Mouse (Mus musculus) adrenal gland (tissue): Measurements from ENCODE around the gene Sacs.
"Not testable (repeated sequence)": the region's sequence is repeated elsewhere in the genome, so short reads cannot be mapped to it uniquely, and the experiment has no call there.

Experiments
- intact Hi-C: fragments of 180-260 bp; cut with DNase I; formaldehyde crosslinking; loops from one replicate; pipeline ENCODE4 v1.15.1; 2025
- long read RNA-seq, 2 experiments: library from polyadenylated mRNA; unstranded; transcript quantifications; one replicate each; pipeline ENCODE4 v2.0.0; 2020; ENCODE audit warnings: borderline replicate concordance in 1 of 2; ENCODE audit not compliant: insufficient replicate concordance in 1 of 2

Sacs gene
- long read RNA-seq, experiment 1, partial matches to known transcripts, result 0 of 2 reads
- long read RNA-seq, experiment 1, other reads (novel, unspliced or antisense), result 2 of 2 reads
- long read RNA-seq, experiment 2, partial matches to known transcripts, result 1 of 2 reads
- long read RNA-seq, experiment 2, other reads (novel, unspliced or antisense), result 1 of 2 reads

GRCm38 (mm10) chr14:61137994-61138726 is at the start of gene Sacs:
Gene Sacs (plus strand): TSS chr14:61138457.
- intact Hi-C loops, result no loop called here

DNA sequence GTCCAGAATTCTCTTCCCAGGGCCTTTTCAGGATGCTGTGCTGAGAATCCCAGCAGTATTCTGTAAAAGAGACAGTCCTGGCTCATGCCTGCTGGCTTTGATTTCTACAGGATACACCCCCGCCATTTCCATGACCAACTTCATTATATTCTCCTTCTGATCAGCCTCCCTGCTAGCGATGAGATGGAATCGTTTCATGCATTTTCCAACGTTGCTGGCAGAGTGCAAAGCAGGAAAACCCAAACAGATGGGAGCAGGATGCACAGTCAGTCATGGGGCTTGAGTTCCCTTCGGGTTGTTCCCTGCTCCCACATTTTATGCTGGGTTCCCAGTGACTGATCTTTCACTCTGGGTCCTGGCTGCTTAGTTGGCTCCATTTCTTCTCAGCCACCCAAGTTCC is 47.3 kb upstream of the Sacs start:
- intact Hi-C loops, result no loop called here

GRCm38 (mm10) chr14:61092073-61092472 is 46.2 kb upstream of the Sacs start:
- intact Hi-C loops, result no loop called here

DNA sequence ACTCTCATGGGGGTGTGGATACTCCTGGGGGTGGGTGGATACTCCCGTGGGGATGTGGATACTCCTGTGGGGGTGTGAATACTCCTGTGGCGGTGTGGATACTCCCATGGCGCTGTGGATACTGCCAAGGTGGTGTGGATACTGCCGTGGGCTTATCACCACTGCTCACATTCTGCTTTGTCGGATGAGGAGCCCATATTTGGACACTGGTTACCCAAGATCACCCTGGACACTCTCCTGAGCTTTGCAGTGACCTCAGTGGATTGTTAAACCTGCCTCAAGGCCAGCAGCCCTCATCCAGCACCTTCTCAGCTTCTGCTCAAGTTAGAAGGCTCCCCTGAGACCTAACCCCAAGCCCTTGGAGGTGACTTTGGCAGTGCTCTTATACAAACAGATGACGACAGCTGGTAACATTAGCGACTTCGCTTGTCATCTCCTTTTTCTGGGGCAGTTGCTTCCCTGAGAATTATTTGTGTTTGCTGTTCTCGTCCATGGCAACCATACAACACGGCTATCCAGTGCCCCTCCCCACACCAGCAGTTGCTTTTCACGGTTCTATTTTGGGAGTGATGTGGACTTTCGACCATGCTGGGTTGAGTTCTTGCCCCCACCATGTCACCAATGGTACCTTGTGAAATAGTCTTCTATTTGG is 40.2 kb upstream of the Sacs start:
- intact Hi-C loops, result no loop called here

DNA sequence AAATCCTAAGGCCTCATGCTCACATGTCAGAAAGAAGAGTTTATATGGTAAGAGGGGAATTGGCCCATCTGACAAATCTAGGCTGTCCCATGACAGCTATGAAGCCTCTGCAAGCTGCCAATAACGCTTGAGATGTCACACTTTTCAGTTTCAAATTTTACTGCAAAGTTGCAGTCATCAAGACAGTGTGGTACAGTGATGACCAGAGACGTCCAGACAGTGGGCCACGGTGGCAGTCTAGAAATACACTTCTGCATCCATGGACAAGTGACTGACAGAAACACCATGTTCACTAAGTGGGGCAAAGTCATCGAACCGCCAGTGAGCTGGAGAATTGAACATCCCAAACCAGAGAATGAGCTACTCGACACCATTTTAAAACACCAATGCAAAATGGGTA is 37.5 kb upstream of the Sacs start:
- intact Hi-C loops, result no loop called here

DNA sequence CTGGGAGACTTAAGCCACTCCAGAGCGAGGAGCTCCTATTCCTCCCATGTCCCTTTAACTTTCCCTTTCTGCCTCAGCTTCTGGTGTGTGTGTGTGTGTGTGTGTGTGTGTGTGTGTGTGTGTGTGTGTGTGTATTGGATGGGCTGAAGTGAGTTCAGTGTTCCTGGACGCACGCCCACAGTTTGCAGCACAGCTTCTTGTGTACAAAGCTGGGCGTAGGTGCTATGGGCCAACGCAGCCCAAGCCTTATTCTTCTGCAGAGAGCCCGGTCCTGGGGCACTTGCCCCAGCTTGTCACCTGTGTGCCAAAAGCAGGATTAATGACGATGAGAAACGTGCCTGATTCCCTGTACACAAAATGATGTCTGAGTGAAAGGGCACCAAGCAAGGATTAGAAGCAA is 31.9 kb upstream of the Sacs start:
- intact Hi-C loops, result no loop called here

- intact Hi-C loops, result no loop called here
Observed at GRCm38 (mm10) chr14:61108625-61109024, 29.6 kb upstream of the Sacs start.

GRCm38 (mm10) chr14:61112404-61112803 is 25.9 kb upstream of the Sacs start:
- intact Hi-C loops, result loop anchor here (2.0 kb wide), 1 partner anchor 314 kb away; no protein-coding TSS in a partner anchor

- intact Hi-C loops, result no loop called here
Observed at GRCm38 (mm10) chr14:61124755-61125154, 13.5 kb upstream of the Sacs start.

GRCm38 (mm10) chr14:61125201-61125600 is 13.1 kb upstream of the Sacs start:
- intact Hi-C loops, result no loop called here

DNA sequence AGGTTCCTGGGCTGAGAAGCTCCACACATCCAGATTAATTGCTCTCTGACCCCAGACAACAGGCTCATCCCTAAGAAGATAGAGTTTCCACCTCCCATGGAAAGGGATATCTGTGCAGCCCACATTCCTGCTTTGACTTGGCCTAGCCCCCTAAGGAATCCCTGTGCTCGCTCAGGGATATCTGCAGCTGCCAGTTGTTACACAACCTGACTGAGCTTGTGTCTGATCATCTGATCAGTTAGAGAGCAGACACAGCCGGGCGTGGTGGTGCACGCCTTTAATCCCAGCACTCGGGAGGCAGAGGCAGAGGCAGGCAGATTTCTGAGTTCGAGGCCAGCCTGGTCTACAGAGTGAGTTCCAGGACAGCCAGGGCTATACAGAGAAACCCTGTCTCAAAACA is 10.9 kb upstream of the Sacs start:
- intact Hi-C loops, result not testable (repeated sequence)

GRCm38 (mm10) chr14:61128961-61129507 is 9.2 kb upstream of the Sacs start:
- intact Hi-C loops, result no loop called here

- intact Hi-C loops, result no loop called here
Observed at GRCm38 (mm10) chr14:61132556-61132955, 5.7 kb upstream of the Sacs start.

DNA sequence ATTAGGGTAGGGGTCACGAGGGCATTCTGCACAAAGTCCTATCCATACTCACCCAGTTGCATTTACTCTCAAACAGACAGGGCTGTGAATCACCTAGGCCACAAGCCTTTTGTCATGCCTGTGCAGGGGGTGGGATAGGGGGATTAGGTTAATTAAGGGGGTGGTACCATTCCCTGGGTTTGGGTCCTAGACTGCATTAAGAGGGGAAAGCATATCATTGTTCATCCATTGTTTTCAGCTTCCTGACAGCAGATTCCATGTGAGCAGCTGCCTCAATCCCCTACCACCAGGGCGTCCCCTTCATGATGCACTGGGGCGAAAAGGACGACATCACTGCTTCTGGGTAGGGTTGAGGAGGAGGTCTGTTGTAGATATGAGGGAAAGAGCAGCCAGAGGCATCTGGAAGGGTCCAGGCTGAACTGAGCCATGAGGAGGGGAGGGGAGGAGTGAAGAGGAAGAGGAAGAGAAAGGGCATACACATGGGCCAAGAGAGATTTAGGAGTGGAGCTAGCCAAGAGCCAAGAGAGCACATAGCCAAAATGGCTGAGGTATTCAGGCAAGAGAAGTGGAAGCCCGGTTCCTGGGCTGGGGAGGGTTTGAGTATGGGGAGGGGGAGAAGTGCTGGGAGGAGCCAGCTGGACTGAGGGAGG is 3.8 kb upstream of the Sacs start:
- intact Hi-C loops, result no loop called here

DNA sequence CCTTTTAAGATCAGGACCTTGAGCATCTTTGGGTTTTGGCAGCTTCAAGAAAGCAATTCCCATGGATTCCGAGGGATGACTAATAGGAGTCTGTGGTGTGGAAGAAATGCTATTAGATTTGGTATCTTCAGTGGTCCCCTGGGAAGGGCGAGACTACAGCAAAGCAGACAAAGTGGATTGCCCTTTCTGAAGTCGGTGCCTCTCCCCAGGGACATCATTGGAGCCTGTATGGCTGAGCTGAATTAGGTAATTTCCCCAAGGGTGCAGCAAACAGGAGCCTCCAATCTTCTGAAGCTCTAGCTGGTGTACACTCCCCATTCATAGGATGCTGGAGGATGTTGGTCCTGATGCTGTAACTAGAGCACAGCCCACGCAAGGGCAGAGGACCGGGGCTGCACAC is 847 bp upstream of the Sacs start:
- intact Hi-C loops, result no loop called here

DNA sequence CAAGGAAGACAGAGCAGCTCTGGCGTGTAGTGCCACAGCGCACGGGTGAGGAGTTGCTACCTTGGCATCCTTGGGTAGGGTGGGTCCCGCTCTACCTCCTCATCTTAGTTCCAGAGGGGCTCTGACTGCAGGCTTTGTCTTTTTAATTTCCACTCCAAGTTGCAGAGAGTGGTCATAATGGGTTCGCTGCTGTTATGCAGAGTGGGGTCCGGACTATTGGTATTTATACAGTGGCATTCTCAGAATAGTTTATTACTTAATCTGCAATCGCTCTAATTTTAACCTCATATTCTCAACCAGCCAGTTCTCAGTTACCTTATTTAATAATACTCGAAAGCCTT is 440 bp downstream of the Sacs start:
- intact Hi-C loops, result no loop called here

DNA sequence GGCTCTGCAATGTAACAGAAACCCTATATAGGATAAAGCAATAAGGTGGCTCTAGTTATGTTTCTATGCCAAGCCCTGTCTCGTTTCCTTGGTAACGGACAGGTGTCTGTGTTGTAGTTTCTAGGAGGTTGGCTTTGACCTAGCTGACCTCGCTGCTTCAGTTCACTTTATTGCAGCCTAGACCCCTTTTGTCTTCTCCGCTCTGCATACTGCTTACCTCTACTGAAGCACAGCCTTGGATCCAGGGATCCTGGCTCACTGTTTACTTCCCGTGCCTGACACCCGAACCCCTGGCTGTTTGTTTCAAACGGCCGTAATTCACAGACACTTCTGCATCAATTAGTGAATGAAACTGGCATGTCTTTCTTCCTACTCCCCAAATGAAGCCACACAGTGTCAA is 5.1 kb downstream of the Sacs start:
- intact Hi-C loops, result no loop called here

DNA sequence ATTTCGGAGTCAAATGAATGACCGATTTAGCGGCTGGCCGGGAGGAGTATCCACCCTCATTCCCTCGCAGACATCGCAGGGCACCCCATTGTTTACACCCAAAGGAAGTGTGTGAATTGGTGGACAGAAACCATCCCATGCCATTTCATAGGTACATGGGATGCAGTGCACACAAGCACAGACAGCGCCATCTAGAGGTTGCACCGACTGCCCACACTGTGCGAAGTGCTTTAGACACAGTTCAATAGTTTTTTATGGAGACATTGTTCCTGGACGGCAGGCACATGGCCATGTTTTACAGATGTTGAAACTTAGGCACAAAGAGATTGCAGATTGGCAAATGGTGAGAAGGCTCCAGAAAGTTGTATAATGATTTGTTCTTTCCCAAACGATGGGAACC is 5.6 kb downstream of the Sacs start:
- intact Hi-C loops, result no loop called here

DNA sequence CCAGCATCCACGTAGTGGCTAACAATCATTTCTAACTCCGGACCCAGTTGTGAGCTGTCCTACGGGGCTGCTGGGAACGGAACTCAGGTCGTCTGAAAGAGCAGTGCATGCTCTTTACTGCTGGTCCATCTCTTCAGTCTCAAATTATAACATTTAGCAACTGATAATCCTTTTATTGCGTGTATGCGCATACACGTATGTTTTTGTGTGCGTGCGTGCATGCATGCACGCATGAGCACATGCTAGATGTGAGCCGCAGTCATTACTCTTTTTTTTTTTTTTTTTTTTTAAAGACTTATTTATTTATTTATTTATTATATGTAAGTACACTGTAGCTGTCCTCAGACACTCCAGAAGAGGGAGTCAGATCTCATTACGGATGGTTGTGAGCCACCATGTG is 12.2 kb downstream of the Sacs start:
- intact Hi-C loops, result not testable (repeated sequence)

DNA sequence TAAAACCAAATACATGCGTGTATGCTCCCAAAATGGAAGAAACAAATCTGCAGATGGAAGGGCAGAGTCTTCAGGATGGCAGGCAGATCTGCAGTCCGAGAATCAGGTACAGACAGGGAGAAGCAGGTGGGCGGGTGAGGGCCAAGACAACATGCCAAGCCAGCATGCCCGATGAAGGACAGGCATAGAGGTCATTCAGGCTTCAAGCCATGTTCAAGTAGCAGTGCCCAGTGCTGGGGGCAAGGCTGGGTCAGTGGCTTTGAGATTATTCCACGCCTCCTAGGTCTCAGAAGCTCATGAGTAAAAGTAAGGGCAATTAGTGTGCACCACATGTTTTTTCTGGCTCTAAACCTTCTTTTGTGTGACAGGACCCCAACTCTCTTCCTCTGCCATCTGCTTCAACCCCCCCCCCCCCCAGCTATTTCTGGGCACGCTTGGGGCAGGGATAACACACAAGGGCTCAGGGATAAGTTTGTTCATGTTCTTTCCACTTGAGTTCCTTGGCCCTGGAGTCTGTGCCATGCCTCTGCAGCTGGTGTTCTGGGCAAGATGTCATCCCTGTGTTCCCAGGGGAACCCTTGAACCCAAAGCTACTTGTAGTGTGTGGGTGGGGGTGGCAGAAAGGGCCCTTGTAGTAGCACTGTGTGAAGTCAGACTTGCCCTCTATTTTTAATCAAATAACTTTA is 16.8 kb downstream of the Sacs start:
- intact Hi-C loops, result no loop called here

- intact Hi-C loops, result no loop called here
Observed at GRCm38 (mm10) chr14:61155687-61156086, 17.4 kb downstream of the Sacs start.
